Mouse (Mus musculus) thymus, adult 2 months (tissue): ENCODE results near the gene Lypd6b. TPM values are rescaled to one million over a fixed set of nuclear protein-coding genes. Genes with fewer than 3 reads are reported as not detected.

Experiments used
- DNase-seq: peaks from one replicate; pipeline ENCODE4 v3.0.0; 2021
- H3K27ac ChIP-seq: fragments of 200-500 bp; 2 replicates; pipeline ENCODE4 v1.5.1; 2012; ENCODE audit warnings: low read length, control low read depth; ENCODE audit not compliant: control insufficient read depth, insufficient read depth
- H3K27me3 ChIP-seq: fragments of 200-500 bp; 2 replicates; pipeline ENCODE4 v1.6.1; 2012; ENCODE audit warnings: mild to moderate bottlenecking, low read length, moderate library complexity, mixed read lengths; ENCODE audit not compliant: control insufficient read depth, insufficient read depth
- H3K36me3 ChIP-seq: fragments of 200-500 bp; 2 replicates; pipeline ENCODE4 v1.6.1; 2012; ENCODE audit warnings: mild to moderate bottlenecking, low read length, moderate library complexity; ENCODE audit not compliant: control insufficient read depth, insufficient read depth
- H3K4me1 ChIP-seq: fragments of 200-500 bp; replicated peaks from 2 replicates; pipeline ENCODE4 v1.6.1; 2012; ENCODE audit warnings: low read length; ENCODE audit not compliant: control insufficient read depth, insufficient read depth
- H3K4me3 ChIP-seq: fragments of 200-500 bp; 2 replicates; pipeline ENCODE4 v1.5.1; 2012; ENCODE audit warnings: mild to moderate bottlenecking, low read length, control low read depth, moderate library complexity; ENCODE audit not compliant: control insufficient read depth, insufficient read depth
- CTCF ChIP-seq: fragments of 200-500 bp; IDR thresholded peaks from 2 replicates; pipeline ENCODE4 v1.5.1; 2012; ENCODE audit warnings: mild to moderate bottlenecking, control low read depth, low read length, moderate library complexity, borderline replicate concordance; ENCODE audit not compliant: control insufficient read depth, poor library complexity, insufficient read depth; ENCODE audit errors: extremely low read depth
- POLR2A ChIP-seq: fragments of 200-500 bp; IDR thresholded peaks from 2 replicates; pipeline ENCODE4 v1.6.1; 2012; ENCODE audit warnings: mild to moderate bottlenecking, low read length, control low read depth, moderate library complexity; ENCODE audit not compliant: control insufficient read depth, poor library complexity, insufficient read depth; ENCODE audit errors: extremely low read depth
- WGBS: fragments of 180-500 bp; shearing (Covaris S2); methylation state at CpG from one replicate; pipeline ENCODE4 v1.1.7; 2018; 5-methylcytosine and 5-hydroxymethylcytosine counted together
- polyA plus RNA-seq: library from polyadenylated mRNA; depleted of rRNA; stranded (reverse); fragments of >200 nt; gene quantifications from 2 replicates; pipeline ENCODE4 v1.2.3, GENCODE M21; 2012

The Lypd6b gene
- polyA plus RNA-seq, 1 experiment: 5.8 TPM

DNA sequence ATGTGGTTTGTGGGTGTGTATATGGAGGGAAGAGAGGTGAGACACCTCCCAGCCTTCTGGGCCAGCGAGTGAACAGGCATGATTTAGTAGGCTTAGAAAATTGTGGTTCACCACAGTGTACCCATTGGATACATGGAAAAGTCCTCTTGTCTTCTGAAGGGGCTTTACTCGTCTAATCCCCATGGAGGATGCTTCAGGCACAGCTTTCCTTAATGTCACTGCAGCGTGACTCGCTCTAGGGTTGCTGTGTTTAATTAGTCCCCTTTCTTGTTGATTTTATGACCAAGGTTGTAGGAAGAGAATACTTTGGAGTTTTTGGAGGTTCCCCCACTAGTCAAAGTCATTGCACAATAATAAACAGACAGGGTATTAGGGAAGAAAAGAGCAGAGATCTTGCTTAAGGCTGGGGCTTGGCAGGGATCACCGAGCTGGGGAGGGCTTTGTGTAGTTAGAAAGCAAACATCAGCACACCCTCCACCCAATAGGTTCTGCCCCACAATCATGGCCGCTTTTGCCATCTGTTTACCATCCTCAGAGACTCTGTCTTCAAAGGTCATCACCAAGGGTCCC, 122.4 kb downstream of the Lypd6b start:
- TF ChIP-seq POLR2A (no peak), CTCF (no peak)
- Histone ChIP-seq H3K27me3 (no peaks in the 10 kb centered on the region), H3K4me1 (no peaks in the 10 kb centered on the region), H3K4me3 (no peak overlapping the region), H3K36me3 (no peaks in the 10 kb centered on the region), H3K27ac (no peak overlapping the region)
- WGBS: 87% methylated on average over 6 of the region's 6 CpGs
- no peak for DNase-seq

DNA sequence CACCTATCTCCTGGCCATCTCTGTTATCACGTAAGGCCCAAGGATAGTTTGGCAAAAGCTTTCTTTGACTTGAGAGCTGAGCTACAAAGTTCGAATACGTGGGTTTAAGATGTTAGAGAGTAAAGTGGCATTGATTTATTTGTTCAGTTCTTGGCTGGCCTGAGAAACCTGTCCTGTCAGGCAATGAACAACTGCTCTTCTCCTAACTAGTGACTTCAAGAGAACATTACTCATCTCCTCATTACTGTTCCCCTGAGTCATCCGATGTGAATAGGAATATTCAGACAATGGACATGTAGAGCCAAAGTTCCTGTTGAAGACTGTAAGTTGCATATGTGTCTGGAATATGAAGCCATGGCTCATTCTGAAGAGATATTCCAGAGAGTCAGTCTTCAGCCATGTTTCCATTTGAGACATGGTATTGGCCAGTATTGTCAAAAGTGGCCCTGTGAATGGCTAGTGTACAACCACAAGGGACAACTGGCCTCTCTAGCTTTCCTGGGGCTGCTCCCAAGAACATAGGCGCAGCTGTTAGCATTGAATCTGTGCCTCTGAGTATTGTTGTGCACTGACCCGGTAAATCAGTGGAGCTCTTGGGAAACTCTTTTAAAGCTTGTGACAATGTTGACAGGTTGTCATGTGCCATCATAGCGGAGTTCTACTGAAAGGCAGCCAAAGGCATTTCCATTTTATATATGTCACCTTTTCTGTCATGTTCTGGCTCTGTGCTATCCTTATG, 124.0 kb downstream of the Lypd6b start:
- Histone ChIP-seq H3K27ac (no peak overlapping the region), H3K4me3 (no peak overlapping the region), H3K36me3 (no peaks in the 10 kb centered on the region), H3K4me1 (no peaks in the 10 kb centered on the region), H3K27me3 (no peaks in the 10 kb centered on the region)
- TF ChIP-seq POLR2A (no peak), CTCF (no peak)
- DNase-seq: no peak
- 97% methylated on average over 7 of the region's 7 CpGs for WGBS

DNA sequence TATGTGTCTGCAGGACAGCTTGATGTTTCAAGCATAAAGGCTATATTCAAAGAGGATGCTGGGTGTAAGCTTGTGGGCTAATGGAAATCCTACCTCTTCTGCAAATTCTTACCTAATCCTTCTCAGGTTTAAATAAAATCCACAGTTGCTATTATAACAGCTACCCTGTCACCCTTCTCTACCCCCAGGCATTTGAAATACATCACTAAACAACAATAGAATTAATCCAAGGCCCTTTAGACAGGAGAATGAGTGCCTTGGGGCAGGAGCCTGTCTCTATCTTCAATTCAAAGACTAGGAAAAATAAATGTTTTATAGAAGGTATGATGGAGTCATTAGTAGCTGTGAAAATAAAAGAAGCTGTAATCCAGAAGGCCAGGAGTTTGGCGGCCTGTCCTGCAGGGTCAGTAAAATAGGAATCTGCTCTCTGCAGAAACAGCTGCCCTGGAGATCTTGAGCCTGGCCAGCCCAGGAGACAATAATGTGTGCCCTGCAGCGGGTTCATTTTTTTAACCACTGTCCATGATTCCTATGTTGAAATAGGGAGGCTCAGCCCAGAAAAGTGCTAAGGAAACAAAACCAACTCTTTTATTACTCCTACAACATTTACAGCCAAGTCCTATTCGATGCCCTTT, 124.9 kb downstream of the Lypd6b start:
- no peaks in the 10 kb centered on the region for H3K4me1 ChIP-seq
- no peak overlapping the region for H3K27ac ChIP-seq
- TF ChIP-seq CTCF: no peak
- TF ChIP-seq POLR2A: no peak

DNA sequence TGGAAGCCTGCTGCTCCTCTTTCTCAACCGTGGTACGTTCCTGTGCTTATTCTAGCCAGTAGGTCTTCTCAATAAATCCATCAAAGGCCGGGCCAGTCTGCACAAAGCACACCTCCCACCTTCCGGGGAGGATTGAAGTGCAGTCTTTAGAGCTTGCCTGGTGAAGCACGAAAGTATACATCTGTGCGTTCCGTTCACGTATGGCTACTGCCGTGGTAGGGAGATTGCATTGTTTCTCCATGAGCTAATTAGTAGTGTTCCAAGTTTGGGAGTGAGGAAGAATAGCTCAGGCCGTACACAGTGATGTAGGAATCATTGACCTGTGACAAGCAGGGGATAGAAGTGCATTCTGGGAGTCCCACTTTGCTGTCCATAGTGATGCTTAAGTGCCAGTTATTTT, 130.0 kb downstream of the Lypd6b start:
- Histone ChIP-seq H3K4me1 (no peaks in the 10 kb centered on the region), H3K4me3 (no peak overlapping the region), H3K36me3 (no peaks in the 10 kb centered on the region), H3K27ac (no peak overlapping the region), H3K27me3 (no peaks in the 10 kb centered on the region)
- TF ChIP-seq CTCF: no peak
- TF ChIP-seq POLR2A: no peak
- 95% methylated on average over 10 of the region's 10 CpGs for WGBS
- no peak for DNase-seq

More for the DNA sequence above, 124.9 kb downstream of the Lypd6b start:
- Histone ChIP-seq H3K27me3 (no peaks in the 10 kb centered on the region), H3K36me3 (no peaks in the 10 kb centered on the region), H3K4me3 (no peak overlapping the region)
- WGBS: 97% methylated on average over 3 of the region's 3 CpGs
- no peak for DNase-seq

DNA sequence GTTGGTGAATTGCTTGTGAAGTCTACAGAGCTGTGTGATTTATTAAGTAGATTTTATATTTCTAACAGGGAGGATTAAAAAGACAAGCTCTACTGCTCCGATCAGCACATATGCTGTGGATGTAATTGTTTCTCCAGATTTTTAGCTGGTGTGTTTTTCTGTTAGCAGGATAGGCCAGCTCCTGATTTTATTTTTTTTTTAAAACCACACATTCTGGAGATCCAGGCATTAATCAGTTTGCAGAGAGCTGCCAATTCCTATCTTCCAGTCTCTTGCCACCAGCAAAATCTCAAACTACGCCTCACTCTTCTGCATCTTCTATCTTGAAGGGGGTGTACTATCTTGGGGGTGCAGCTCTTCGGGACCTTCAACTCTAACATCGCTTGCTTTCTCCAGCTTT, 130.6 kb downstream of the Lypd6b start:
- H3K36me3 ChIP-seq: no peaks in the 10 kb centered on the region
- H3K4me3 ChIP-seq: no peak overlapping the region
- H3K27ac ChIP-seq: no peak overlapping the region
- H3K27me3 ChIP-seq: no peaks in the 10 kb centered on the region
- TF ChIP-seq POLR2A (no peak), CTCF (no peak)
- WGBS: 96% methylated on average over 4 of the region's 4 CpGs
- DNase-seq: no peak
- H3K4me1 ChIP-seq: peaks cover 4% of the 10 kb centered on the region

DNA sequence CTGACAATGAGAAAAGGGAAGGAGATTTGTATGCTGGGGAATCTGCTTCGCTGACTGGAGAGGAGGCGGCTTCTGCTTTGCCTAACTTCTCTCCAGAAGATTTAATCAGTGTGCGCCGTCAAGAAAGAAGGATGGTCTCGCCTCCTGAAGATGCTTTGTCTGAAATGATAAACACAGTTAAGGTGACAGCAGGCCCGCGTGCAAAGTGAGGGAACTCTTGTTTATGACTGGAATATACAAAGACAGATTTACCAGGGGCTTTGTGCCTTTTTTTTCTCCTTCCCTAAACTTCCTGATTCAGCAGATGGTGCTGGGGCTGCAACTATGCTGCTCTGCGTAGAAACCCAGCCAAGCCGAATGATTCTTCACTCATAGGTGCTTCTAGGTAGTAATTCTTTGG, 131.2 kb downstream of the Lypd6b start:
- Histone ChIP-seq H3K4me3 (no peak overlapping the region), H3K27ac (no peak overlapping the region), H3K36me3 (no peaks in the 10 kb centered on the region), H3K27me3 (no peaks in the 10 kb centered on the region), H3K4me1 (peaks cover 4% of the 10 kb centered on the region)
- 69% methylated on average over 9 of the region's 9 CpGs for WGBS
- TF ChIP-seq CTCF (no peak), POLR2A (no peak)
- no peak for DNase-seq

DNA sequence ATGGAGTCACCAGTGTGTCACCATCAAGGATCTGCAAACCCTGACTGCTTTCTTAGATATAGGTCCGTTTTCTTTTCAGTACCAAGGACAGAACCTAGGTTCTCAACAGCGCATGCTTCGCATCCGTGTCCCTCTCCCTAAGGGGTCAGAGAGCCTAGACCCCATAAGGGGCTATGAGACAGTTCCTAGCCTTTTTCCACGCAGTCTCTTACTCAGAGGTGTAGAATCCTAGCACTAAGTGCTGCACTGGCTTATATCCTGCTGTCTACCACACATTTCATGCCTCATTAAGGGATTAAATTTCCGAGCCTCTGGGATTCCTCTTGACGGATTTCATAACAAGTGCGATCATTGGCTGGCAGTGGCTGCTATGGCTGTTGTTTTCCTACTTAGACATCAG, 134.5 kb downstream of the Lypd6b start:
- Histone ChIP-seq H3K27me3 (no peaks in the 10 kb centered on the region), H3K36me3 (no peaks in the 10 kb centered on the region), H3K4me1 (peaks cover 4% of the 10 kb centered on the region), H3K4me3 (no peak overlapping the region), H3K27ac (no peak overlapping the region)
- 93% methylated on average over 8 of the region's 8 CpGs for whole genome bisulfite sequencing
- TF ChIP-seq CTCF: no peak
- TF ChIP-seq POLR2A: no peak
- no peak for DNase-seq
